Mouse (Mus musculus) heart, embryonic 13.5 days (tissue): ENCODE results near the gene Setd7. TPM values are rescaled to one million over a fixed set of nuclear protein-coding genes. Genes with fewer than 3 reads are reported as not detected.

Experiments used
- ATAC-seq: fragments of 200-750 bp; cut with Nextera tagmentation; 2 replicates; pipeline ENCODE4 v1.8.0; 2017; ENCODE audit warnings: moderate TSS enrichment; ENCODE audit not compliant: insufficient number of reproducible peaks, low FRiP score, low TSS enrichment; ENCODE audit errors: extremely low read depth
- H3K27ac ChIP-seq: fragments of 300-500 bp; sonication (generic); replicated peaks from 2 replicates; pipeline ENCODE4 v1.5.1; 2015; ENCODE audit warnings: moderate library complexity, mild to moderate bottlenecking, inconsistent platforms
- H3K27me3 ChIP-seq: fragments of 300-500 bp; sonication (generic); replicated peaks from 2 replicates; pipeline ENCODE4 v1.6.1; 2015; ENCODE audit warnings: mild to moderate bottlenecking, inconsistent platforms
- H3K36me3 ChIP-seq: fragments of 300-500 bp; sonication (generic); 2 replicates; pipeline ENCODE4 v1.6.1; 2015; ENCODE audit warnings: mild to moderate bottlenecking, inconsistent platforms
- H3K4me1 ChIP-seq: fragments of 300-500 bp; sonication (generic); 2 replicates; pipeline ENCODE4 v1.6.1; 2015; ENCODE audit warnings: inconsistent platforms
- H3K4me2 ChIP-seq: fragments of 300-500 bp; sonication (generic); 2 replicates; pipeline ENCODE4 v1.6.1; 2015; ENCODE audit warnings: inconsistent platforms, mild to moderate bottlenecking, moderate library complexity
- H3K4me3 ChIP-seq: fragments of 300-500 bp; sonication (generic); 2 replicates; pipeline ENCODE4 v1.5.1; 2015; ENCODE audit warnings: moderate library complexity, mild to moderate bottlenecking, inconsistent platforms
- H3K9ac ChIP-seq: fragments of 300-500 bp; sonication (generic); 2 replicates; pipeline ENCODE4 v1.6.1; 2015; ENCODE audit warnings: inconsistent platforms, mild to moderate bottlenecking, moderate library complexity
- H3K9me3 ChIP-seq: fragments of 300-500 bp; sonication (generic); 2 replicates; pipeline ENCODE4 v1.6.1; 2016; ENCODE audit warnings: inconsistent platforms
- WGBS: fragments of 180-500 bp; shearing (Covaris S2); methylation state at CpG from one replicate; pipeline ENCODE4 v1.1.7; 2015; ENCODE audit warnings: mixed read lengths; 5-methylcytosine and 5-hydroxymethylcytosine counted together
- polyA plus RNA-seq: library from polyadenylated mRNA; unstranded; fragments of >200 nt; fragmentation: Nextera tagmentation; extraction: Ambion mirVana; gene quantifications from 2 replicates; pipeline ENCODE4 v1.2.1, GENCODE M21; 2015

The Setd7 gene
- polyA plus RNA-seq, 1 experiment from 2014 or later, result 3.8 TPM

- peak overlapping the region; percentile 90 for H3K4me2 ChIP-seq
- H3K9ac ChIP-seq, result peak overlapping the region; percentile 92
- peak overlapping the region; percentile 93 for H3K27ac ChIP-seq
- no peaks in the 10 kb centered on the region for H3K9me3 ChIP-seq
- peak overlapping the region; percentile 93 for H3K4me3 ChIP-seq
- H3K4me1 ChIP-seq, result peaks cover 31% of the 10 kb centered on the region
- 0% methylated on average over 33 of the region's 33 CpGs for WGBS
- H3K36me3 ChIP-seq, result peaks cover 7% of the 10 kb centered on the region; the same call in 1 of the 2 replicates
- ATAC-seq, result 0 out of 2 replicates have a peak, but pooled peaks have one; percentile 4
- H3K27me3 ChIP-seq, result no peaks in the 10 kb centered on the region
These were observed 76.3 kb downstream of the Setd7 start for GRCm38 (mm10) chr3:51484370-51484769.

DNA sequence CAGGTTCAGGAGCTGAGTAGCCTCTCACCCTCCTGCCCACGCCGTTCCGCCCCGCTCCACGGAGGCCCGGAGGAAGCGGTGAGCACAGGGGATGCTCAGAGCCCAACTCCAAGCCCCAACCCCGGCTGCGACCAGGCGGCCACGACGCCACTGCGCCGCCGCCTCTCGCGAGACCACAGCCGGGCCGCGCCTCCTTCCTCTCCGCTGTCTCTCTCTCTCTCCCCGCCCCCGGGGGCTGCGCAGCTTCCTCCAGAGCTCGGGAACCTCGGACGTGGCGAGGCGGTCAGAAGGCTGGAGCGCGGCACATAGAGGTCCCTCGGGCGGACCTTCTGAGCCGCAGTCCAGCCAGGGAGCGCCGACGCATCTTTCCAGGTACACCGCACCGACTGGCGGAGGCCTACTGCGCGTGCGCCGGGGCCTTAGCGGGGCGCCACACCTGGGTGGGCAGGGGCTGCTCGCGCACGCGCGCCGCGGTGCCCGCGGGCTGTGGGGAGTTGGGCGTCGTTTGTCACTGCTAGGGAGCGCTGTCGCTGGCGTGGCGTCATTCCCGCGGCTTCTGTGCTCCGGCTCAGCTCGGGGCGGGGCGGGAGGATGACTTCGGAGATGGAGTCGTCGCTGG lies 76.8 kb downstream of the Setd7 start, which contains the start of gene Rab33b:
Rab33b (plus strand) TSS at position 180 of the 619 bp plus-strand sequence.
- 0% methylated on average over 70 of the region's 70 CpGs for WGBS
- no peaks in the 10 kb centered on the region for H3K27me3 ChIP-seq

DNA sequence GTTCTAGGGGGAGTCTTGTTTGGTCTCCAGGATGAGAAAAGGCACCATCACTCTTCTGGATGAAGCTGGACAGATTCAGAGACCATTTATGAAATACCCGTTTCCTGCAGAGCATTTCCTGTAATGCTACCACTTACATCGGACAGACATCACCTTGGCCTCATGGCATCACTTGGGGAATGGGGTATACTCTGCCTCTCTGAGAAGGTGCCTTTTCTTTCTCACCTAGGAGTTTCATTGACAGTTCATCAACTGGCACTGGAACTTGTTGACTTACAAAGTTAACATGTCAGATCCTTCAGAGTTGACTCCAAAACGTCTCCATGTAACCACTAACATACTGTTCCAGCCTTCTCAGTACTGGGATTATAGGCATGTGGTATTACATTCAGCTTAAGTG lies 77.9 kb downstream of the Setd7 start:
- Histone ChIP-seq H3K27ac (peak overlapping the region; percentile 93; the same call in 1 of the 2 replicates), H3K9ac (peak overlapping the region; percentile 92)

More for the DNA sequence above, 76.8 kb downstream of the Setd7 start, which contains the start of gene Rab33b:
- peak within 1 kb of the TSS; percentile 93 for H3K27ac ChIP-seq
- no peaks in the 10 kb centered on the region for H3K9me3 ChIP-seq
- H3K36me3 ChIP-seq, result peaks cover 7% of the 10 kb centered on the region; the same call in 1 of the 2 replicates
- H3K4me3 ChIP-seq, result peak within 1 kb of the TSS; percentile 93
- H3K4me2 ChIP-seq, result peak within 1 kb of the TSS; percentile 90
- H3K4me1 ChIP-seq, result peaks cover 31% of the 10 kb centered on the region
- peak; percentile 92 for ATAC-seq
- peak within 1 kb of the TSS; percentile 92 for H3K9ac ChIP-seq

GRCm38 (mm10) chr3:51481881-51482280 lies 78.8 kb downstream of the Setd7 start:
- H3K4me1 ChIP-seq, result peaks cover 31% of the 10 kb centered on the region
- no peak overlapping the region for H3K4me3 ChIP-seq
- 55% methylated on average over 3 of the region's 3 CpGs for WGBS
- H3K9ac ChIP-seq, result no peak overlapping the region
- H3K36me3 ChIP-seq, result peaks cover 6% of the 10 kb centered on the region
- no peaks in the 10 kb centered on the region for H3K27me3 ChIP-seq
- no peaks in the 10 kb centered on the region for H3K9me3 ChIP-seq
- no peak overlapping the region for H3K4me2 ChIP-seq
- ATAC-seq, result no peak
- H3K27ac ChIP-seq, result no peak overlapping the region

More for the DNA sequence above, 77.9 kb downstream of the Setd7 start:
- Histone ChIP-seq H3K36me3 (peaks cover 4% of the 10 kb centered on the region; the same call in 1 of the 2 replicates), H3K4me1 (peaks cover 31% of the 10 kb centered on the region), H3K27me3 (no peaks in the 10 kb centered on the region), H3K9me3 (no peaks in the 10 kb centered on the region), H3K4me2 (peak overlapping the region; percentile 90), H3K4me3 (peak overlapping the region; percentile 93)
- no peak for ATAC-seq
- 57% methylated on average over 3 of the region's 3 CpGs for WGBS

DNA sequence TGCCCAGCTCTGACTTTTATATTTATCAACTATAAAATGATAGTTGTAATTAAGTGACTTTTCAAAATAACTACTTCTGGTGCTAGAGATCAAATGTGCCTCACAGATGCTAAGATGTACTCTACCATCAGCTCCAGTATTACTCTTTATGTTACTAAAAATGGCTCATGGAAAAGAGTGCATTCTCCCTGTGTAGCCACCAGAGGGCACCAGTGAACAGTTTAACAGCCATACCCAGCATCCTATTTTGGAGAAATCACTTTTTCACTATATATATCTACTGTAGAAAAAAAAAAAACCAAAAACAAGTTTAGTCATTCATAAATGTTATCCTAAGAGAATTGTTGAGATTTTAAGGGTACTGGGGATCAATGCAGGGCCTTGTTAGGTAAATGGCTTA lies 79.6 kb downstream of the Setd7 start:
- Histone ChIP-seq H3K9ac (no peak overlapping the region), H3K36me3 (peaks cover 9% of the 10 kb centered on the region), H3K4me3 (no peak overlapping the region), H3K4me1 (peaks cover 25% of the 10 kb centered on the region), H3K27me3 (no peaks in the 10 kb centered on the region), H3K4me2 (no peak overlapping the region), H3K27ac (no peak overlapping the region), H3K9me3 (no peaks in the 10 kb centered on the region)
- no peak for ATAC-seq

DNA sequence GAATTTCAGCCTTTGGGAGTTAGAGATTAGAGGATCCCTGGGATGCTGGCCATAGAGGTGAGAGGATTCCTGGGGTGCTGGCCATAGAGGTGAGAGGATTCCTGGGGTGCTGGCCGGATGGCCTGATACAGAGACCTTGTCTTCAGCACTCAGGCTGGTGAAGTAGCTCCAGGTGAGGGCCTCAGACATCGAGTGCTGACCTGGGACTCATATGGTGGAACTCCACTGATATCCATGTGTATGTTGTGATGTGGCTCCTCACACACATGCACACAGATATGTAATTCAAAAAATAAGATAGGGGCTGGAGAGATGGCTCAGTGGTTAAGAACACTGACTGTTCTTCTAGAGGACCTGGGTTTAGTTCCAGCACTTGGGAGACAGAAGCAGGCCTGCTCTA lies 80.8 kb downstream of the Setd7 start:
- Histone ChIP-seq H3K27me3 (no peaks in the 10 kb centered on the region), H3K4me3 (no peak overlapping the region), H3K36me3 (peaks cover 21% of the 10 kb centered on the region), H3K27ac (no peak overlapping the region), H3K4me2 (no peak overlapping the region), H3K9ac (no peak overlapping the region), H3K4me1 (peaks cover 14% of the 10 kb centered on the region), H3K9me3 (no peaks in the 10 kb centered on the region)
- ATAC-seq, result no peak
- 34% methylated on average over 2 of the region's 2 CpGs for WGBS

- ATAC-seq, result no peak
These were observed 85.0 kb downstream of the Setd7 start for GRCm38 (mm10) chr3:51475706-51476105.

GRCm38 (mm10) chr3:51468530-51468929 lies 92.1 kb downstream of the Setd7 start:
- ATAC-seq, result no peak
- no peak overlapping the region for H3K4me3 ChIP-seq
- no peak overlapping the region for H3K4me2 ChIP-seq
- H3K27ac ChIP-seq, result no peak overlapping the region
- WGBS, result 64% methylated on average over 2 of the region's 2 CpGs
- no peaks in the 10 kb centered on the region for H3K27me3 ChIP-seq
- H3K9me3 ChIP-seq, result no peaks in the 10 kb centered on the region
- H3K9ac ChIP-seq, result no peak overlapping the region
- peaks cover 91% of the 10 kb centered on the region for H3K36me3 ChIP-seq
- peaks cover 3% of the 10 kb centered on the region; the same call in 1 of the 2 replicates for H3K4me1 ChIP-seq

More at GRCm38 (mm10) chr3:51475706-51476105, 85.0 kb downstream of the Setd7 start:
- no peaks in the 10 kb centered on the region for H3K4me1 ChIP-seq
- no peak overlapping the region for H3K4me2 ChIP-seq
- H3K27me3 ChIP-seq, result no peaks in the 10 kb centered on the region
- H3K27ac ChIP-seq, result no peak overlapping the region
- H3K9me3 ChIP-seq, result no peaks in the 10 kb centered on the region
- WGBS, result 68% methylated on average over 4 of the region's 4 CpGs
- H3K9ac ChIP-seq, result no peak overlapping the region
- peaks cover 62% of the 10 kb centered on the region for H3K36me3 ChIP-seq
- no peak overlapping the region for H3K4me3 ChIP-seq

Other genes starting within 250 kb of the Setd7 start
- gene Elf2, start 220.2 kb downstream of the Setd7 start, polyA plus RNA-seq, result 50.7 and 57.8 TPM in 2 replicates
- 11.7 and 12.2 TPM in 2 replicates for gene Mgarp, start 164.1 kb downstream of the Setd7 start, polyA plus RNA-seq
- gene Ndufc1, start 151.9 kb downstream of the Setd7 start, polyA plus RNA-seq, result 1,322 and 1,484 TPM in 2 replicates
- 35.7 and 44.6 TPM in 2 replicates for gene Naa15, start 145.7 kb downstream of the Setd7 start, polyA plus RNA-seq
- gene Rab33b, start 77.0 kb downstream of the Setd7 start, polyA plus RNA-seq, result 13.6 TPM in 2 replicates
- gene Mgst2, start 99.5 kb upstream of the Setd7 start, polyA plus RNA-seq, result 2.4 and 3.8 TPM in 2 replicates